Mouse (Mus musculus) cerebellum, postnatal 36 days (tissue): ENCODE data around the gene H2-Oa.
A peak's percentile ranks its signal among the peaks of the same experiment; 100 is the strongest.

Source experiments
- DNase-seq, 2 experiments: peaks; one replicate each; pipeline ENCODE4 v3.0.0; 2021 to 2022; ENCODE audit warnings: mixed read lengths in 2 of 2

The H2-Oa gene

DNA sequence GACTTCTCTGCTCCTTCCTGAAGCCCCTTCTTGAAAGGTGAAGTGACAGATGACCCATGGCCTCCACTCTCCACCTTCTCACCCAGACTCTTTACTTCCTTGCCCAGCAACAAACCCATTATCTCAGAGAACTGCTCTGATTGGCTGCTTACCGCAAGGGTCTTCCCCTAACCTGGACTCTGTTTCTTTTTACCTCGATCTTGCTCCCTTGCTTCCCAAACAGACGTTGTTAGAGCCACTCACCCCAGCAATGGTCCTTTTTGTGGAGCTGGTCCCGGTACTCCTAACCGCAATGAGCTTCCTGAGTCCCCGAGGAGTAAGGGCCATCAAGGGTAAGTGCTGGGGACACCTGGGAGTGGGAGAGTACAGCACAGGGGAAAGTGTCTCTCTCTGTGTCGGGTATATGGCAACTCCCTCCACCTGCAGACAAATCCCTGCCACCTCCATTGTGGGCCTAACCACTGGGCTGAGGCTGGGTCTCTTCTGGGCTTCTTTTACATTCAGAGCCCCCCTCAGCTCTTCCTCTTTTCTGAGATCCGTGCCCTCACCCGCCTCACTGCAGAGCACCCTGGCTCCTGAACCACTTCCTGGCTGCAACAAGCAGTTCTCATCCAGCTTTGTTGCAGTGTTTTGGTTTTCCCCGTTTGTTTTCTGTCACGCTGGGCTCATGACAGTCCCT, at the start of gene H2-Oa:
TSS of gene H2-Oa (plus strand) at position 144 of the 679 bp plus-strand sequence.
- no peak for DNase-seq

DNA sequence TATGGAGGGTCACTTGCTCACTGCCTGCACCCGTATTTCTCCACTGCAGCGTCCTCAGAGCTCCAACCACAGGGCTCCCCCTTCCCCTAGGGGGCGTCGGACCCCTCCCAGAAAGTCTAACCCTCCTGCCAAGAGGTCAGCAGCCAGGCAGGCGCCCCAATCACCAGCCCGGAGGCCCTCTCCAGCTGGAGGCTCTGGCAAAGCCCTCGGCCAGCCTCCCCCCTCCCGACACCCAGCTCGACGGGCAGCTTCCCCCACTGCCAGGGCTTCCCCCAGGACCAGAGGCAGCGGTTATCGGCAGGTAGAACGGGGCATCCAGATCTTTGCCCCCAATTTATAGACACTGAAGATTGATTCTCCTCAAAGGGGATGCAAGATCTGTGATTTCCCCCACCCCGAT, 46.2 kb upstream of the H2-Oa start:
- DNase-seq: no peak

DNA sequence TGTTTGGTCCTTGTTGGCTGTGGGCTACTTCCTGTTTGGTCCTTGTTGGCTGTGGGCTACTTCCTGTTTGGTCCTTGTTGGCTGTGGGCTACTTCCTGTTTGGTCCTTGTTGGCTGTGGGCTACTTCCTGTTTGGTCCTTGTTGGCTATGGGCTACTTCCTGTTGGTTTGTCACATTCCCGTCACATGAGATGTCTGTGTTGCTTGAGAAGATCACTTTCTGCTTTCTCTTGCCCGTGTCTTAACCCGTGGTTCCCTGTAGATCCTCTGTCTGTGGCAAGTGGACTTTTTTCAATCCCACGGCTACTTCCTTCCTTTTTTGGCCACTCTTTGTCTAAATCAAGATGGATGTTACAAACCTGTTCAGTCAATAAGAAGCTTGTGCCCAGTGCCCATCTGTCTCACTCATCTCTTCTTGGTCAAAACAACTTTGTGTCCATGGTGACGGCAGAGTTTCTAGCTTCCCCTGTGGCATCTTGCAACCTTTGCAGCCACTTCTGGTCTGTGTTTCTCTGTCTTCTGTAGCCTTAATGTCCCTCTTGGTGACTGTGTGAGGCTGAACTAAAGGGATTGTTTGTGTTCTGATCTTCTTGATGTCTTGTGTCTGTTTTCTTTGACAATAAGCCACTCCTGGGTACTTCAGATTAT, 44.6 kb upstream of the H2-Oa start:
- DNase-seq: no peak

DNA sequence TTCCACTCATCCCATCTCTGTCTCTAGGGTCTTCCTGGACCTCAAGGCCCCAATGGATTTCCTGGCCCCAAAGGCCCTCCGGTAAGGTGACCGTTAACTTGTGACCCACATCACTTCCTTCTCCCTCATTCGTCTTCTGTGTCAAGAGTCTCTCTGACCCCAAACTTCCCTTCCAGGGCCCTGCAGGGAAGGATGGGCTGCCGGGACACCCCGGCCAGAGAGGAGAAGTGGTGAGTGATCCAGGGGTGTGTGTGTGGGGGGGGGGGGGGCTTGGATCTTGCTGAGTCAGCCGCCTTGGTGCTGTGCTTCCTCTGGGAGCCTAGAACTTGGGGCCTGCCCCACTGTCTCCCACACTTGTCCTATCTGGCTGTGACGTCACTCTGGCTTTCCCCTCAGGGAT, 34.9 kb upstream of the H2-Oa start:
- no peak for DNase-seq

DNA sequence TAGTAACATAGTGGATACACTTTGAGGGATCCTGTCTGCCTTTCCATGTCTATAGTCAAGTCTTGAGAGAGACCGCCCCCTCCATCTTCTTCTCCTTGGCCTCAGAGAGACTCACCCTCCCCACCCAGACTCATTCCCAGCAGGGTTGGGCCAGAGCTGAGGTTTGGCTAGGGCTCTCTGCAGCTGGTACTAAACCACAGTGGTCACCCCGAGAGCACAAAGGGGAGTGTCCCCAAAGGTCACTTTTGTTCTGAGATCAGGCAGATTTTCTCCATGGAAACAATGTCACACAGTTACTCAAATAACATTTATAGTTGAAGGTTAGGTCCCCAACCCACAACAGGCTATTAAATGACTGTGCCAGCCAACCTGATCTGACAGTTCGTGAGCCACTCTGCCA, 23.3 kb upstream of the H2-Oa start:
- no peak for DNase-seq

DNA sequence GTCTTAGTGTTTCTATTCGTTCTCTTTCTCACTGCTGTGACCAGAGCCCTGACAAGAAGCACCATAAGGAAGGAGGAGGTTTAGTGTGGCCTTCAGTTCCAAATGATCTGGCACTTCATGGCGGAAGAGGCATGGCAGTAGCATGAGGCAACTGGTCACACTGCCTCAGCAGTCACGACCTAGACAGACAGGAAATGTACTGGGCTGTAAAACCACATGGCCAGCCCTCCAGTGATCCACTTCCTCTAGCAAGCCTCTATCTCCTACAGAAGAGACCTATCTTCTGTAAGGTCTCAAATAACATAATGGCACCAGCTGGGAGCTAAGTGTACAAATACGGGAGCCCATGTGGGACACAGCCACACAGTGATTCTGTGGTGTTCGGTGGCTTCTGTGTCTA, 20.0 kb upstream of the H2-Oa start:
- DNase-seq: no peak

DNA sequence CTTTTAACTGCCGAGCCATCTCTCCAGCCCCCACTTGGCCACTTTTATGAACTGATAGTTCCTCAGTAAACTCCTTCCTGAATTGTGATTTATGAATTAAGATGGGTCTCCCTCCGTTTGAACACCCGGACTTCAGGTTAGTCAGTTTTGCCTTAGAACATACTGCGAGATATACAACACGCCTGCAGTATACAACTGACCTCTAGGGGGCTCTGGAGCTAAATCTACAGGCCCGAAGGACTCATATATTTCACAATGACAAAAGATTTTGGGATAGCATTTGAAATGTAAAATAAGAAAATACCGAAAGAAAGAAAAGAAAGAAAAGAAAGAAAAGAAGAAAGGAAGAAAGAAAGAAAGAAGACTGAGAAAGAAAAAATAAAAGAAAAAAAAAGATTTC, 16.9 kb upstream of the H2-Oa start:
- DNase-seq: peak; percentile 63 to 75

DNA sequence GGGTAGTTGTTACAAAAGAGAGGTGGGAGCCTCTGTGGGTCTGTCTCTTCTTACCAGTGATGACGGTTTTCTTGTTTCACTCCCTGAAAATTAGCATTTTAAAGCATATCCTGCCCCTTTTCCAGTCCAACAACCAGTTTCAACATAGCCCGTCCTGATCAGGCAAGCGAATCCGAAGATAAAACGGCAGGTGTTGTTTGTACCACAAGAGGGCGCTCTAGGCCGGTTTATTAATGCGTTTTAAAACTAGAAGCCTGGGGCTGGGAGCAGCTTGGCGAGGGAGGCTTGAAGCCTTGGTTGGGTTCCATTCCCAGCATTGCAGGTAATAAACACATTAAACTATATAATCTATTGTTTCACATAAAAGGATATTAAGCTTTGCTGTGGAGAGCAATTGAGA, 14.6 kb upstream of the H2-Oa start:
- peak; percentile 59 to 74 for DNase-seq

DNA sequence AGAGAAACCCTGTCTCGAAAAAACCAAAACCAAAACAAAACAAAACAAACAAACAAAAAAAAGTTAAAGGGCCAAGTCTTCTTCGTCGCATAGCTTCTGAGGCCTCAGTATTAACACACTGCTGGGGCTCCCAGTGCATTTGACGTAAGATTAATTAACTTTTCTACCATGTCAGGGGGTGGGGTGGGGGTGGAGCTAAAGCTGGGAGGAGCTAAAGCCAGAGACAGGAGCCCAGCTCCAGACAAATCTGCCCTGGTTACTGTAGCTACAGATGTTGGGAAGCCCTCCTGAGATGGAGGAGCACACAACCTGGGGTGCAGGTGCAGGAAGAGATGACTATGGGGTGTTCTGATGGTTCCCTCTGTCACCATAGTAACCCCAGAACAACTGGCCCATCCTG, 14.0 kb upstream of the H2-Oa start:
- no peak for DNase-seq

DNA sequence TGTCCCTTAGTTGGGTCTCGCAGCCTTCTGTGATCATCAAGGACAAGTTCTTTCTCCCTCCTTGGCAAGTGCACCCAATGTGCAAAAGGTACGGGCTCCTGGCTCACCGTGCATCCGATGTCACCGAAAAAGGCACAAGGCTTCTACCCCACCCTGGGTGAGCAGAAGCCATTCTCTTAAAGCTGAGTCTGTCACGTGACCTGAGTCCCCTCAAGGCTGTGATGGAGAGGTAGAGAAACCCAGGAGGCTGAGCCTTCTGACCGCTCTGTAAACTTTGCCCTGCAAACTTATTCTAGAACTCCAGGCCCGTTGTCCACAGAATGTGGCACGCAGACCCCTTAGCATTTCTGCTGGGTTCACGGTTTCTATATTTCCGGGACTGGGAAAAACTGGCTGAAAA, 13.1 kb upstream of the H2-Oa start:
- DNase-seq: no peak

DNA sequence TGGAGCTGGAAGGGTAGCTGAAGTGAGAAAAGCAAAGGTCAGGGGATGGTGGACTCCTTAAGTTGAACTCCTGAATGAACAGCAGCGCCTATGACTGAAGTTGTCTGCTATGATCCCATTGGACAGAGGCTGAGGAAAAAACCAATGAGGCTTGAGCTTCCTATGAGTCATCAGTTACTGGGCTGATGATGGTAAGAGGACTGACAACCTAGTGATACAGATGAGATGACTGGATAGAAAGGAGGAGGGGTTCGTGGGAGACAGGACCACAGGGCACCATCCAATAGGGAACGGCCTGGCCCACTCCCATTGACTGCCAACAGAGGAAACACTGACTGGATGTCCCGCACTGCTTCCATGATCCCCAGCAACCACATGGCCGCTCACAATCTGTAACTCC, 12.5 kb upstream of the H2-Oa start:
- DNase-seq: no peak

DNA sequence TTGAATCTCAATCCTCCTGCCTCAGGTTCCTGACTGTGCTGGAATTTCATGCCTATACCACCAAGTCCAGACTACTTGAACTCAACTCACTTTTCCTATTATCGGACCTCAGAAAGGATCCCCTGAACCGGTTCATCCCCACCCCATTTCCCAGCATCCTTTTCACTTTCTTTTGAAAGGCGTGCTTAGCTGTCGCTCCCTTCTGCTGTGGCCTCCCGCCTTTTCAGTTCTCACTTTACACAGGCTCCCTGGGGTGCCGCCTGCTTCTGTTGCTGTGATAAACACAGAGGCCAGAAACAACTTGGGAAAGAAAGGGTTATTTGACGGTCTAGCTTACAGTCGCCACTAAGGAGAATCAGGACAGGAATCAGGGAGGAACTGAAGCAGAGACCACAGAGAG, 9.0 kb upstream of the H2-Oa start:
- no peak for DNase-seq

DNA sequence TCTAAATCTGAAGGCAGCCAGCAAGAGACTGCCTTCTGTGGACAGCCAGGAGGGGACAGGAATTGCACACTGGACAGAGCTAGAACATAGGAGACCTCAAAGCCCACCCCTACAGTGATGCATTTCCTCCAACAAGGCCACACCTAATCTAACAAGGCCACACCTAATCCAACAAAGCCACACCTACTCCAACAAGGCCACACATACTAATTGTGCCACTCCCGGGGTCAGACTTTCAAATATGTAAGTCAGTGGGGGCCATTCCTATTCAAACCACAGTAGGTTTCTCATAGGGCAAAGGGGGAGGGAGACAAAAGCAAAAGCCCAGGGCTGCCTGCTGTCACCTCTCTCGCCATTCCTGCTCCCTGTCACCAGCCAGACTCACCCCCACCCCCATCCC, 4.8 kb upstream of the H2-Oa start:
- no peak for DNase-seq

DNA sequence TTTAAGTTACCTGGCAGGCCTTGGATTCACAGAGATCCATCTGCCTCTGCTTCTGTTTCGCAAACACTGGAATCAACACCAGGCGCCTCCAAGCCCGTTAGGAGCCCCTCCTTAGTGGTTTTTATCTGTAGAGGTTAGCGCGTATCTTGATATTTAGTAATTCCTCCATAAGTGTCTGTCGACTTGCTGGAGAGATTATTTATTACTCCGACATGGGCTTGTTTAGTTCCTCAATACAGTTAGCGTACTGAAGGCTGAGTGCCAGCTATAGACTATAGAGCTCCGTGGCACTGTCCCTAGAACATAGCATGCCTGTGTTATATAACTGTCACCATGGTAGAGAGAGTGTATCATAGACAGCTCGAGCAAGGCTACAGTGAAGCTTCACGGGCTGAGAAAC, 4.0 kb upstream of the H2-Oa start:
- DNase-seq: no peak

DNA sequence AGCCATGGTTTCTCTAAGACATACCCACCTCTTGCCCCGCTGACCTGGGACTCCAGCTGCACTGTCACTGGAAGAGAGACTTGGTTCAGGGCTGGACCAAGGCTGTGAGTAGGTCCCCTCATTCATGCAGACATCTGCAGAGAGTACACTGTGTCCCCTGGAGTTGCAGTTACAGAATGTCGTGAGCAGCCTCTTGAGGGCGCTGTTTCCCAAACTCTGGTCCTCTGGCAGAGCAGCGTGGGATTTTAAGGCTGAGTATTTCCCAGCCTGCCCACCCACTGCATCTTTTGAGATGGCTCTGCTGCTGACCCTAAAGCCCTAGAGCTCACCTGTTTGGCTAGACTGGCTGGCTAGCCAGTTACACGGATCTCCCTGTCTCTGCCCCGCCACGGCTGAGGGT, 1.2 kb upstream of the H2-Oa start:
- no peak for DNase-seq

DNA sequence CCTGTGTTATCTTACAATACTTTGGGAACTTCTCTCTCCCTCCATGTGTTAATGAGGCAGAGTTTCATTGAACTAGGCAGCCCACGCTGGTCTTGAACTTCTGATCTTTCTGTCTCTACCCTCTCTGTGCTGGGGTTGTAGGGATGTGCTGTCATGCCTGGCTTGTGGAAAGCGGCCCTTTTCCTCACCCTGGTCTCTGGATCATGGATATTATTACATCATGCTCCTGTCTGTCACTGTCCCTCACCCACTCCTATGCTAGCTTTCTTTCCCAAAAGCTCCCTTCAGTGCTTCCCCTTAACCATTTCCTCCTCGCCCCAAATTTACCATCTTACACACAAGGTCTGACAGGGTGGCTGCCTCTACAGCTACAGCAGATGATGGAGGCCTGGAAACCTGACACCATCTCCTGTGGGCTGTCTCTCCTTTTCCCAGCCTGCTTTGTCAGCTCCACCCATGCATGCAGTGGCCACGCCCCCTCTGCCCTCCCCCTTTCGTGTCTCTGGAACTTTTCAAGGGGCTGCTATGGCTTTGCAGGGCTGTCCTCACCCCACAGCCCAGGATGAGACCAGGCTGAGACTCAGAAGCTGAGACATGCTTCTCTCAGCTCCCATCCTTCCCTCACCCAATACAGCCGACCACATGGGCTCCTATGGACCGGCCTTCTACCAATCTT, 1.2 kb downstream of the H2-Oa start:
- DNase-seq: no peak

DNA sequence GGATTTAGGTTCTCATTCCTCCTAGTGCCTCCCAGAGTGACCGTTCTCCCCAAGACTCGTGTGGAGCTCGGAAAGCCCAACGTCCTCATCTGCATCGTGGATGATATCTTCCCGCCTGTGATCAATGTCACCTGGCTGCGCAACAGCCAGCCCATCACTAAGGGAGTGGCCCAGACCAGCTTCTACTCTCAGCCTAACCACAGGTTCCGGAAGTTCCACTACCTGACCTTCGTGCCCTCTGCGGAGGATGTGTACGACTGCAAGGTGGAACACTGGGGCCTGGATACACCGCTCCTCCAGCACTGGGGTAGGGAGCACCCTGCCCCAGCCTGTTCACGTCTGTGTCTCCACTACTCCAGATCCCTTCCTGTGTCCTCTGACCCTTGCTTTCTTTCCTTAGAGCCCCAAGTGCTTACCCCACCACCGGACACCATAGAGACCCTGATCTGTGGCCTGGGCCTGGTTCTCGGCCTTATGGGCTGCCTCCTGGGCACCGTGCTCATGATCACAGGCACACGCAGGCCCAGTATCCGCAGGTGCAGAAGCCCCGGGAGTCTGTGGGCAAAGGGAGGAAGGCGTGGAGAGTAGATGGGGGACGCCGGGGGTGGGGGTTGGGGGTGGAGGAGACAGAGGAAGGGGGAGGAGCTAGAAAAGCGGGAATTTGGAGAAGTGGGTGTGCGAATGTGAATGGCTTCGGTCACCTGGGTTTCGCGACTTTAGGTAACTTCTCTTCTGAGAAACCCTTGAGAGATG, 2.3 kb downstream of the H2-Oa start:
- no peak for DNase-seq

DNA sequence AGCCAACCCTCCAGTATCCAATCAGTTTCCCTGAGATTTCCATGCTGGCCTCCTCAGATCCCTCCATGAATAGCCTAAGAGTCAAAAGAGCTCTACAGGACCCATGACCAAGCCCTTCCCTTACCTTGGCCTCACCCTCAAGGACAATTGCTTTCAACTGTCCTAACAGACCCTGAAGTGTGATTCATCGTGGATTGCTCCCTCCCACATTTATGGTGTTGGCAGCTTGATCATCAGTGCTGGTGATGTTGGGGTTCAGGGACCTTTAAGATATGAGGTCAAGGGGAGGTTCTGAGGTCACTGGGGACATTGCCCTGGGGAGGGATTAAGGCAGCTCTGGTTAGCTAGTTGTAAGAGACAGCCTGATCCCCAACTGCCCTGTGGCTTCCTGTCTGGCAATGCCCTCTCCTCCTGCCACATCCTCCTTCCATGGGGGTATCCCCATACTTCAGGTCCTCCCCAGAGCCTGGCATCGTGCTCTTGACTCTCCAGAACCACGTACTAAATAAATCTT, 4.4 kb downstream of the H2-Oa start:
- DNase-seq: no peak

DNA sequence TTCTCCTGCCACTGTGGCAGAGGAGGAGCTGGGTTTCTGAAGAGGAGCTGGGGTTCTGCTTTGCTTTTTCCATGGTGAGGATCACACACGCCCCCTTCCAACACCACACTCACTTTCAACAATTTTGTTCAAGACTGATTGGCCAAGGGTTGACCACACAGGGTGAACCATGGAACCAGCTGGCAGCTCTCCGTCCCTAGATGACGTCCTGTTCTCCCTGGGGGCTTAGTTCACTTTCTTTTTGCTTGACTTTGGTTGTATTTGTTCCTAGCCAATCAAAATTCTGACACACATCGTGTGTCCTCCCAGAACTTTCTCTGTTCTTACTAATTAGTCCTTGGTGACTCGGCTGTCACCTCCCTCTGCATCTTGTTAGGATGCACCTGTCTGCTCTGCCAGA, 5.1 kb downstream of the H2-Oa start:
- no peak for DNase-seq

DNA sequence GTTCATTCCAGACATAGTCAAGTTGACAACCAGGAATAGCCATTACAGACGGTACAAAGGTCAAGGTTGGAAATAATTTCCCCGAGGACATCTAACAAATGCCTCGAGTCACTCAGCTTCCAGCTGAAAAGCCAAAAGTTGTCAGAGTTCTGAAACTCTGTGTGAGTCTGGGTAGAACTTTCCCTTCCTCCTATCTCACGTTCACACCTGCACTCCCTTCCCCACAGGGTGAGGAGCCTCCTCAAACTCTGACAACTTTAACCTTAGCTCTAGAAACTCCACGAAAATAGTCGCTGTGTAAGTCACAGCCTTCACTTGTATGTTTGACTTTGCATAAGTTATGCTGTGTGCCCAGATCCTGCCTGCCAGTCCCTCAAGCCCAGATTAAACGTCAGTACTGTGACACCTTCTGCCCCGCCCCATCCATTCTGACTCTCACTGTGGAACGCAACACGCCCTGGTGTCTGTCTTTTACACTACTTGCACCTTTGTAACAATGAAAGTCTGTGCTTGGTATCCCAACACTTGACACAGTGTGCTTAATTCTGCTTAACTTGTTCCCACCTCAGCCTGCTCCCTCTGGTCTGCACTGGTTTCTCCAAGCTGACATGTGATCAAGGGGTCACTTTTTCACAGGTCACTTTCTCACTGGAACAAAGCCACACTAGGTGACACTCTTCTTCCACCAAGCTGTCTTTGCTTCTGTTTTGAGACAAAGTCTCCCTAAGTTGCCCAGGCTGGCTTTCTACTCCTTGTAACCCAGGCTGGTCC, 6.8 kb downstream of the H2-Oa start:
- DNase-seq: no peak

DNA sequence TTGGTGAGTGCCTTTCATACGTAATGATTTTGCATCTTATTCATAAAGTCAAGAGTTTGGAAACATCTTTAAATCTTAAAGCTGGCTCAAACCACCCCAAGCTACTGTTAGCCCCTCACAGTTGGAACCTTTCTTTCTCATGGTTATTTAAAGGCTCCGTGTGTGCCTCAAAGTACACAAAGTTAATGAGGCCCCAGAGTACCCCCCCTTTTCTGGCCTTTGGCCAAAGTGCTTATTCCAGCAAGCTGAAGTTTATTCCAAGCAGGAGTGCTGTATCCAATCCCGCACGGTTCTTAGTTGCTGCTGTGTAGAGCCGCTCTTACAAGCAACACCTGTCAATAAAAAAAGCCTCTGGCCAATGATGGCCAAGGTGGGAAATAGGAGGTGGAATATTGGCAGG, 7.4 kb downstream of the H2-Oa start:
- no peak for DNase-seq

DNA sequence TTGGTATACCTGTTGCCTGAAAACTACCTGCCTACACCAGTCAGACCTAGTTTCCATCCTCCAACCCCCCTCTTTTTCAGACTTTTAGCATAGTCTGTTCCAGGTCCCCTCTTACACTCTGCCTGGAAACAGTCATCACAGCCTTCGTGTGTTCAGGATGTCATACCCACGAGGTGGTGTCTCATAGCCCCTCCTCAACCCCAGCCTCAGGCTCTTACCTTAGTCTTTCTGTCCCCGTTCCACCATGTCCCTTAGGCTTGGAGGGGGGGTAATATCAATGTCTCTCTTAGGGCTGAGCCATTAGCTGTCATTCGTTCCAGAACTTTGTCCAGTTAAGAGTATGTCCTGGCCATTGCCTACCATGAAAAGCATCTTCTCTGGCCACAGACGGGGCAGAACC, 9.0 kb downstream of the H2-Oa start:
- no peak for DNase-seq

DNA sequence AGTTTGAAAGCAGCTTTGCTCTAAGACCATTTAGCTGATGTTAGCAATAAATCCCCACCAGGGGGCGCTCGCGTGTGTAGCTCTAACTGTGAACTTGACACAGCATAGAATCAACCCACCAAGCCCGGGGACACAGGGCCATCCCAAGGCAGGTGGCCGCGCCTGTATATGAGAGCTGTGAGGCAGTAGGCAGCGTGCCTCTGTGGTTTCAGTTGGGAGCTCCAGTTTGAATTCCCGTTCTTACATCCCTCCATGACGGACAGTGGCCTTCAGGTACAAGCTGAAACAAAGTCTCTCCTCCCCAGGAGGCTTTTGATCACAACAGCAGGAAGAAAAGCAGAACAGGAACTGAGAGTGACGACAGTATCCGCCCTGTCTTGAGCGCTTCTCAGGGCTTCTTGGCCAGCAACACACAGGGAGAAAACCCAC, 9.5 kb downstream of the H2-Oa start:
- DNase-seq: peak; percentile 93 to 95
